Mouse (Mus musculus): ENCODE data around the gene Tmem230. TPM values are rescaled to one million over a fixed set of nuclear protein-coding genes. Genes with fewer than 3 reads are reported as not detected.

Gene Tmem230
- polyA plus RNA-seq, 1 experiment = 46.9 TPM

- no peak overlapping the region for H3K27ac ChIP-seq (ENCODE audit: insufficient read depth, low read depth, low read length)
- no peak for TF ChIP-seq POLR2A (IDR thresholded peaks at IDR 0.05; ENCODE audit: borderline replicate concordance, low read depth, low read length)
- no peak for TF ChIP-seq CTCF (IDR thresholded peaks at IDR 0.05; ENCODE audit: low read depth, low read length)
- H3K4me3 ChIP-seq (ENCODE audit: insufficient read depth, low read length) = no peak overlapping the region
- H3K4me1 ChIP-seq (ENCODE audit: control insufficient read depth, insufficient read depth, low read length) = peaks cover 15% of the 10 kb centered on the region
These were observed 42.1 kb downstream of the Tmem230 start for GRCm38 (mm10) chr2:132205549-132205948.

GRCm38 (mm10) chr2:132203773-132204172 lies 43.8 kb downstream of the Tmem230 start:
- TF ChIP-seq CTCF (IDR thresholded peaks at IDR 0.05; ENCODE audit: low read depth, low read length) (no peak), POLR2A (IDR thresholded peaks at IDR 0.05; ENCODE audit: borderline replicate concordance, low read depth, low read length) (no peak)
- no peak overlapping the region for H3K27ac ChIP-seq (ENCODE audit: insufficient read depth, low read depth, low read length)
- H3K4me1 ChIP-seq (ENCODE audit: control insufficient read depth, insufficient read depth, low read length) = peaks cover 19% of the 10 kb centered on the region
- no peak overlapping the region for H3K4me3 ChIP-seq (ENCODE audit: insufficient read depth, low read length)

GRCm38 (mm10) chr2:132203186-132203585 lies 44.4 kb downstream of the Tmem230 start:
- Histone ChIP-seq H3K27ac (ENCODE audit: insufficient read depth, low read depth, low read length) (no peak overlapping the region), H3K4me3 (ENCODE audit: insufficient read depth, low read length) (no peak overlapping the region), H3K4me1 (ENCODE audit: control insufficient read depth, insufficient read depth, low read length) (peaks cover 17% of the 10 kb centered on the region)
- no peak for TF ChIP-seq POLR2A (IDR thresholded peaks at IDR 0.05; ENCODE audit: borderline replicate concordance, low read depth, low read length)
- TF ChIP-seq CTCF (IDR thresholded peaks at IDR 0.05; ENCODE audit: low read depth, low read length) = no peak

- TF ChIP-seq POLR2A (IDR thresholded peaks at IDR 0.05; ENCODE audit: borderline replicate concordance, low read depth, low read length) = no peak
- TF ChIP-seq CTCF (IDR thresholded peaks at IDR 0.05; ENCODE audit: low read depth, low read length) = no peak
- no peak overlapping the region for H3K4me3 ChIP-seq (ENCODE audit: insufficient read depth, low read length)
These were observed 49.3 kb downstream of the Tmem230 start for GRCm38 (mm10) chr2:132198017-132198933.

GRCm38 (mm10) chr2:132195602-132196001 lies 52.0 kb downstream of the Tmem230 start:
- peaks cover 13% of the 10 kb centered on the region for H3K4me1 ChIP-seq (ENCODE audit: control insufficient read depth, insufficient read depth, low read length)
- no peak for TF ChIP-seq POLR2A (IDR thresholded peaks at IDR 0.05; ENCODE audit: borderline replicate concordance, low read depth, low read length)
- TF ChIP-seq CTCF (IDR thresholded peaks at IDR 0.05; ENCODE audit: low read depth, low read length) = no peak
- H3K27ac ChIP-seq (ENCODE audit: insufficient read depth, low read depth, low read length) = no peak overlapping the region
- no peak overlapping the region for H3K4me3 ChIP-seq (ENCODE audit: insufficient read depth, low read length)

More at GRCm38 (mm10) chr2:132198017-132198933, 49.3 kb downstream of the Tmem230 start:
- Histone ChIP-seq H3K27ac (ENCODE audit: insufficient read depth, low read depth, low read length) (no peak overlapping the region), H3K4me1 (ENCODE audit: control insufficient read depth, insufficient read depth, low read length) (peaks cover 15% of the 10 kb centered on the region)

- no peak for TF ChIP-seq POLR2A (IDR thresholded peaks at IDR 0.05; ENCODE audit: borderline replicate concordance, low read depth, low read length)
- no peak for TF ChIP-seq CTCF (IDR thresholded peaks at IDR 0.05; ENCODE audit: low read depth, low read length)
- Histone ChIP-seq H3K27ac (ENCODE audit: insufficient read depth, low read depth, low read length) (no peak overlapping the region), H3K4me3 (ENCODE audit: insufficient read depth, low read length) (no peak overlapping the region), H3K4me1 (ENCODE audit: control insufficient read depth, insufficient read depth, low read length) (peaks cover 8% of the 10 kb centered on the region)
These were observed 56.9 kb downstream of the Tmem230 start for GRCm38 (mm10) chr2:132190602-132191161.

Other genes with a start within 250 kb of the Tmem230 start
- gene Rassf2, start 217.5 kb downstream of the Tmem230 start, polyA plus RNA-seq (2012; ENCODE audit: insufficient read depth, insufficient read length, missing spikeins) = 136 and 155 TPM in 2 replicates
- gene Slc23a2, start 102.7 kb downstream of the Tmem230 start, polyA plus RNA-seq (2012; ENCODE audit: insufficient read depth, insufficient read length, missing spikeins) = 47.7 and 53.5 TPM in 2 replicates
- 318 and 323 TPM in 2 replicates for gene Pcna, start 5.5 kb upstream of the Tmem230 start, polyA plus RNA-seq (2012; ENCODE audit: insufficient read depth, insufficient read length, missing spikeins)
- 45.9 and 57.8 TPM in 2 replicates for gene Cds2, start 15.3 kb upstream of the Tmem230 start, polyA plus RNA-seq (2012; ENCODE audit: insufficient read depth, insufficient read length, missing spikeins)
- gene Prokr2, start 137.6 kb upstream of the Tmem230 start, polyA plus RNA-seq (2012; ENCODE audit: insufficient read depth, insufficient read length, missing spikeins) = not detected in 2 replicates